Mouse (Mus musculus): ENCODE measurements around the gene Gm4141. TPM values are rescaled to one million over a fixed set of nuclear protein-coding genes. Genes with fewer than 3 reads are reported as not detected.
"Not testable (repeated sequence)": the region's sequence is repeated elsewhere in the genome, so short reads cannot be mapped to it uniquely, and the experiment has no call there.

Gm4141 gene
- not detected for total RNA-seq (2021)
- long read RNA-seq, experiment 1 = 0 reads
- long read RNA-seq, experiment 2 = 0 reads

DNA sequence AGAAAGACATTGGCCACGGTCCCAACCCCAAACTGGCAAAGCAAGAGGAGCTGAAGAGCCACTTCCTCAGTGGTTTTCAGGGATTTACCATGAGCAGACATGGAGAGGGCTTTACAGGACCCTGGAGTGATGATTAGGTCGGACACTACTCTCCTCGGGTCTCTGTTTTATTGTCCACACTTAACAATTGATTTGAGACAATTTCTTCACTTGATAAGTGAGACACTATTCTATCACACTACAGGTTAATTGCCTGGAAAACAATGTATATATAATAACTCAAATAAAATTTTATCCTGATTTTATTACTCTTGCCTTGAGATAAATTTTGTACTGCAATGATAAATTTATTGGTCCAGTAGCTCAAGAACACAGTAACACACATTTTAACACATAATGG lies at the start of gene Gm4141:
Gene Gm4141 (minus strand): TSS at position 101 of the 400 bp plus-strand sequence.
- intact Hi-C loops (cut with DNase I); DNase-seq: not testable (repeated sequence)

DNA sequence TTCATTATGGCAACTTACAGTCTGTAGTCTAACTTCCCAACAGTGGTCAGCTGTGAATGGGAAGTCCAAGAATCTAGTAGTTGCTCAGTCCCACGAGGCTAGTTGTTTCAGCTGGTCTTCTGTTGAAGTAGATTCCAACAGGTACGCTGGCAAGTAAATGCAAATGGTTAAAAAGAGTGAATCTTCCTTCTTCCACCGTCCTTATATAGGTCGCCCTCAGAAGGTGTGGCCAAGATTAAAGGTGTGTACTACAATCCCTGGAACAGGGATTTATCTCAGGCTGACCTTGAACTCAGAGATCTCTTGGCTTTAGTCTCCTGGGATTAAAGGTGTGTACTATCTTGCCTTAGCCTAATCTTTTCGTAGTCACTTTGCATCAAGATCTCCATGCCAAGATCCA lies 22.9 kb upstream of the Gm4141 start, which contains the start of gene Gm4513:
Gene Gm4513 (minus strand): TSS at position 101 of the 400 bp plus-strand sequence.
- intact Hi-C loops (cut with DNase I); DNase-seq: not testable (repeated sequence)

DNA sequence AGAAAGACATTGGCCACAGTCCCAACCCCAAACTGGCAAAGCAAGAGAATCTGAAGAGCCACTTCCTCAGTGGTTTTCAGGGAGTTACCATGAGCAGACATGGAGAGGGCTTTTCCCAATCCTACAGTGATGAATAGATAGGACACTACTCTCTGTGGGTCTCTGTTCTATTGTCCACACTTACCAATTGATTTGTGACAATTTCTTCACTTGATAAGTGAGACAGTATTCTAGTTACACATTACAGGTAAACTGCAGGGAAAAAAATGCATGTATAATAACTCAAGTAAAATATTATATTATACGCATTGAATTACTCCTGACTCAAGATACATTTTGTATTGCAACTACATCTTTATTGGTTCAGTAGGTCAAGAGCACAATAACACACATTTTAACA lies 30.4 kb downstream of the Gm4141 start, which contains the start of gene Gm5726:
Gene Gm5726 (minus strand): TSS at position 101 of the 400 bp plus-strand sequence.
- DNase-seq; intact Hi-C loops (cut with DNase I): not testable (repeated sequence)

DNA sequence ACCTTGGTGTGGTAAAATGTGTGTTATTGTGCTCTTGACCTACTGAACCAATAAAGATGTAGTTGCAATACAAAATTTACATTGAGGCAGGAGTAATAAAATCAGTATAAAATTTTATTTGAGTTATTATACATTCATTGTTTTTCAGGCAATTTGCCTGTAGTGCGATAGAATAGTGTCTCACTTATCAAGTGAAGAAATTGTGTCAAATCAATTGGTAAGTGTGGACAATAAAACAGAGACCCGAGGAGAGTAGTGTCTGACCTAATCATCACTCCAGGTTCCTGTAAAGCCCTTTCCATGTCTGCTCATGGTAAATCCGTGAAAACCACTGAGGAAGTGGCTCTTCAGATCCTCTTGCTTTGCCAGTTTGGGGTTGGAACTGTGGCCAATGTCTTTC lies 42.5 kb downstream of the Gm4141 start, which contains the start of gene Vmn1r104:
Gene Vmn1r104 (plus strand): TSS at position 301 of the 400 bp plus-strand sequence.
- DNase-seq; intact Hi-C loops (cut with DNase I): not testable (repeated sequence)

Other genes starting within 250 kb of the Gm4141 start
- not detected for gene Gm4133, start 242.2 kb downstream of the Gm4141 start, total RNA-seq (2021)
- not detected for gene Gm5728, start 200.8 kb downstream of the Gm4141 start, total RNA-seq (2021)
- not detected for gene Vmn1r100, start 158.3 kb downstream of the Gm4141 start, total RNA-seq (2021)
- gene Vmn1r101, start 133.6 kb downstream of the Gm4141 start, total RNA-seq (2021) = not detected
- not detected for gene Gm10670, start 101.3 kb downstream of the Gm4141 start, total RNA-seq (2021)
- not detected for gene Vmn1r103, start 65.7 kb downstream of the Gm4141 start, total RNA-seq (2021)
- gene Vmn1r104, start 42.4 kb downstream of the Gm4141 start, total RNA-seq (2021) = not detected
- gene Gm5726, start 30.5 kb downstream of the Gm4141 start, total RNA-seq (2021) = not detected
- gene Gm4513, start 22.8 kb upstream of the Gm4141 start, total RNA-seq (2021) = not detected
- gene Vmn1r107, start 92.7 kb upstream of the Gm4141 start, total RNA-seq (2021) = not detected
- gene Vmn1r111, start 127.0 kb upstream of the Gm4141 start, total RNA-seq (2021) = not detected
- not detected for gene Gm10668, start 154.4 kb upstream of the Gm4141 start, total RNA-seq (2021)
- gene Vmn1r112, start 194.9 kb upstream of the Gm4141 start, total RNA-seq (2021) = not detected
- not detected for gene Vmn1r113, start 211.0 kb upstream of the Gm4141 start, total RNA-seq (2021)
- not detected for gene Vmn1r114, start 235.9 kb upstream of the Gm4141 start, total RNA-seq (2021)